Mouse (Mus musculus) adipocyte (in vitro differentiated cells): ENCODE measurements at regions not wholly inside any gene's neighbourhood (a gene's known extent, or its start where the extent isn't known, plus 50 kb on each side); places are given as distances from the start of the nearest gene placed in this dataset.

Source experiments
- DNase-seq: peaks from one replicate; pipeline ENCODE4 v3.0.0-alpha.2; 2016; ENCODE audit warnings: low spot score

DNA sequence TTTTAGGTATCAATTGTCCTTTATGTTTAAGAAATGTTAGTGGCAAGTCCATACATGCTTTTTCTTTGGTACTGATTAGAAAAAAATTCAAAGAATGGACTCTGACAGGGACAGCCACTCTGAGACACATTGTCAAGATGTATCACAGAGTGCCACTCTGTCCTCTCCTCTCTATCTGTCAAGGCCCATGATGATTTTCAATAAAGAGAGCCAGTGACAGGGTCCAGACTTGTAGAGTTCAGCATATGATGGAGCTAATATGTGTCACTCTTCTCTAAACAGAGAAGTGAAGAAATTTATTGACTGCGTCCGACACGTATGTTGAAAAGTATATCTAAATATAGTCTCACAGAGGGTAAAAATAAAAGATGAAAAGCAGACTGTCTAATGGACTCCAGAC lies 672.2 kb upstream of the 4930452B06Rik start:
- DNase-seq, result no peak

DNA sequence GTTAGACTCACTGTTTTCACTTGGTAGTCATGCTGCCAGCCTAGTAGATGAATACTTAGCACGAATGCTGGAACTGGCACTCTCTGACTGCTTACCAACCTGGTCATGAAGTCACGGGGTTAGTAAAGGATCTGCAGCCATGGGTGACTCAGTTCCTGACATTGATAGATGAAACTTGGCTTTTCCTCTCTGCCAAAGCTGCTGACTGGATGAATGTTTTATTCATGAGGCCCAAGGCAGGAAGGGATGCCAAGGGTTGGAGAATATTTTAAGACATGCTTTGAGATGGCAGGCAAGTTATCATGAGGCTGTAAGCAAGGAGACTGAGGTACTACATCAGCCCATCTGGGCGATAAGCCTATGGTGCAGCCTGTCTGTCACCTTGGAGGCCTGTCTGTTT lies 671.1 kb upstream of the 4930452B06Rik start:
- peak; percentile 78 for DNase-seq

DNA sequence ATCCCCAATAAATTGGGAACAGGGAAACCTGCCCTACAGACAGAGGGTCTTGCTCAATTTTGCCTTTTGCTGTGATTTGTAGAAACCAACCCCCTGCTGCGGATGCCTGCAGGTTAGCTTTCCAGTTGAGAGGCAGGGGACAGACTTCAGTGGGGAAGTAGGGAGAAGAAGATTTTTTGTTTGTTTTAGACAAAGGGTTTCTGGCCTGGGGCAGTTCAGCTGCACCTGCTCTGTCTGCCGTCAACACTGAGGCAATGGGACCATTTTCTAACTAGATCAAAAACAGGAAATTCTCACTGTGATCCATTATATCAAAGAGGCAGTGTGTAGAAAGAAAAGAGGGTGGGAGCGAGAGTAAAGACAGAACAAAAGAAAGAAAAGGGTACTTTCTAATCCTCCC lies 665.6 kb upstream of the 4930452B06Rik start:
- DNase-seq, result no peak

DNA sequence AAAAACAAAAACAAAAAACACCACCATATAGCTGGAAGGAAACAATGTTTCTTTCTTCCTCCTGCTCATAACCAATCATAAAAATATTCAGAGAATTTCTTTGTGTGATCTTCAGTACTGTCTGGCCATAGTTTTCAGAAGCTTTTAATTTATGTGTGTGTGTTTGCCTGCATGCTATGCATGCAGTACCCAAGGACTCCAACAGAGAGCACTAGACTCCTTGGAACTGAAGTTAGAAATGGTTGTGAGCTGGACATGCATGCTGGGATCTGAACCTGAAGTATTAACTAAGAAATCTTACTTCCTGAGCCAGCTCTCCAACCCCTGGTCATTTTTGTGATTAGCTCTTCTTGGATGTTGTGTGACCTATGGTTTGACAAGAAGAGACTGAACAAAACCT lies 664.7 kb upstream of the 4930452B06Rik start:
- DNase-seq, result no peak

GRCm38 (mm10) chr14:9329839-9330485 lies 663.9 kb upstream of the 4930452B06Rik start:
- DNase-seq, result no peak

DNA sequence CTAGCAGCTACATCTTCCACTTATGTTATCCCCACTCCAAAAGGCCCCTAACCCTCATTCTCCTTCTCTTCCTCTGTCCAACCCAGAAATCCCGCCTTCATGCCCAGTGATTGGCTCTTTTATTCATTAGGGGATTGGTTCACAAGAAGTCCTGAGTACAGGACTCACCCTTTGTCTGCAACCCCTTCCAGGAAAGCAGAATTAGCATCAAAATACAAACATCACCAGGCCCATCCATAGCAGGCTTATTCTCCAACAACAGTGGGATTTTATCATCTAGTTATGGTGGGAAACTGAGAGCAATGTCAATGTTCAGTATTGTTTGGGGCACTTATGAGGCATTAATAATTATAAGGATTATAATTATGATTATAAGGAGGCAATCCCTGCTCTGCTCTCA lies 661.3 kb upstream of the 4930452B06Rik start:
- DNase-seq, result no peak

- DNase-seq, result peak; percentile 21
Measured at GRCm38 (mm10) chr14:9319842-9320241, 653.8 kb upstream of the 4930452B06Rik start.

DNA sequence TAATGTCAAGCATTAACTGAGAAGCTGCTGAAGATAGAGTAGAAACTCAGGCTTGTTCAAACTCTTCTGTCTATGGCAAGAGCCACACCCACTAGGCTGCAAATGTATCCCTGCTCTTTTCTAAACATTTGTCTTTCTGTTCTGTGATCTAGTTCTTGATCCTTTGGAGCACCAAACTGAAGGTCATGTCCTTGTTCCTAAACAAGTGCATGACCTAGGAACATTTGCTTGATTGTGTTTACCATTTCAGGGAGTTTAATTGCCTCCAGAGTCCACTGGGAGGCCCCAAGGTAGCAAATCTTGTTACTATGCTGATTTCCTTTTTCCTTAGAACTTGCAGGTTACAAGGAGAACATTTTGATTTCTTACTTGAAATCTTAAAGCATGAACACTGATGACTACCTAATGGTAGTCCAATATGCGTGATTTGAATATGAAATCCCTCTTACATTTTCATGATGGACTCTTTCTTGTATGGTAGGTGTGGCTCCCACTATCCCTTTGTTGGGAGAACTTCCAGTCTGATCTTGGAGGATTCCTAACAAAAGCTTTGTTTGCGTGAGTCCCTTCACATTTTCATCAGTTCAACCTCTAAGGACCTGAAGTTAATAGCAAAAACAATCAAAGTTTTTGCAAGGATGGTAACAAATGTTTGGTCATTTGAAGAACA lies 652.9 kb upstream of the 4930452B06Rik start:
- DNase-seq, result no peak

GRCm38 (mm10) chr14:9315224-9315623 lies 649.2 kb upstream of the 4930452B06Rik start:
- DNase-seq, result no peak

DNA sequence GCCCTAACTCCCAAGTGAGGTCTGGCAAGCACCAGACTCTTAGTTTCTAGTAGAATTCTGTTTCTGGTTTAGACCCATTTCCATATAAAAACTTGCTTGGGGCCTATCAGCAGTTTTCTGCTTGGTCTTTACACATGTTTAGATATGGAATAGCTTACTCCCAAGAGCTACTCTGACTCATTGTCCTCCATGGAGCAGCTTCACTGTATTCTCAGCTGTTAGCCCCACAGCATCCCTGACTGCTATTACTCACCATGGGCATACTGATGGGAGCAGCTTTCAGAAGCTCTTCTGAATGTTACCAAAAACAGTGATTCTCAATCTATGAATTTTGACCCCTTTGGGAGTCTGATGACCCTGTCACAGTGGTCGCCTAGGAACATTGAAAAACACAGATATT lies 630.1 kb upstream of the 4930452B06Rik start:
- DNase-seq, result no peak

DNA sequence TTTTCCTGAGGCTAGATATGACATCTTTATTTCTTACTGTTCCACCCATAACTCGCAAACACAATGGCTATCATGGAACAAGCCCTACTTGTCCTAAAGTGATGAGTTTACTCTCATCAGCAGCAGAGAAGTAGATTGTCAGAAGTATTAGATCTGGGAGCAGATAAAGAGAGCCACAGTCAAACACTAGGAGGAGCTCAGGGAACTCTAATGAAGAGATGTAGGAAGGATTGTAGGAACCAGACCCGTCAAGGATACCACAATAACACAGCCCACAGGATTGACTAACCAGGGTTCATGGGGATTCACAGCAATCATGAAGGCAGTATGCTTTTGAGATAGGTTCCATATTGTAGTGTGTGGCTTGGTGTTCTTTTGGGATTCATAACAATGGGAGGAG lies 628.5 kb upstream of the 4930452B06Rik start:
- peak; percentile 2 for DNase-seq

DNA sequence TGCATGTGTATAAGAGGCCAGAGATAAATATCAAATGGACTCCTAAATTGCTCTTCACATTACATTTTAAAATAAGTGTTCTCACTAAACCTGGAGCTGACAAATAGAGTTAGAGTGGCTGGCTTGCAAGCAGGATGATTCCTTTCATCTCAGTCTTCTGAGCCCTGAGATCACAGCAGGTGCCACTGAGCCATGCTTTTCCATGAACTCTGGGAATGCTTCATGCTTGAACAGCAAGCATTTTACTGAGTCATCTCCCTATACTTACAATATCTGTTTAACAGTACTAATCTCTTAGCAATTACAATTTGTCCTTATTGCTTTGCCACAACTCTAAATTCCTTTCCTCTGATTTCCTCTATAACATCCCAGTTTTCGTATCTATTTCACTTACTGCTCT lies 622.1 kb upstream of the 4930452B06Rik start:
- no peak for DNase-seq

GRCm38 (mm10) chr14:9285606-9286002 lies 619.6 kb upstream of the 4930452B06Rik start:
- DNase-seq, result no peak

DNA sequence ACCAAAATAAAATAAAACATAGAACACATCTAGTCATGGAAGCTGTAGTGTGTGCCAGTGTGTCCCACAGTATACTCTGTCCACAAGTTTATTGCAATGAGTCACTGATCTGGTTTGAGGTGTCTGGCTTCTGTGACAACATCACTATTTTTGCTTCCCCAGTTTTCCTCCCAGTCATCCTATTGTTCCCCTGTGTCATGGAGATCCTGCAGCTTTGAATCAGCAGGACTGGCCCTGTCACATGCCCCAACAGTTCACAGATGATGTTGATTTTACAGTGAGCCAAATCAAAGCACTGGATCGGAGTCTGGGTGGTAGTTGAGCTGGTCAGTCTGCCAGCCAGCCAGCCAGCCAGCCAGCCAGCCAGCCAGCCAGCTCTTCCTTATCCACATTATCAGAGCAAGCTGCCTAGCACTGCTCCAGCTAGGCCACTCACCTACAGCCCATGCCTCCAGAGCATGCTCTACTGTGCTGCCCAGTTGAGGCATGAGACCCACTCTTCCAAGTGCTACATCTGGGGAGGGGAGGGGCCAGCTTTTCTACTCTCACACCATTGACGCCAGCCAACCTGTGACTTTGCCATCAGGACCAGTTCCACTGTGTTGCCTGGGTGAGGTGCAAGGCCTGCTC lies 619.1 kb upstream of the 4930452B06Rik start:
- no peak for DNase-seq

DNA sequence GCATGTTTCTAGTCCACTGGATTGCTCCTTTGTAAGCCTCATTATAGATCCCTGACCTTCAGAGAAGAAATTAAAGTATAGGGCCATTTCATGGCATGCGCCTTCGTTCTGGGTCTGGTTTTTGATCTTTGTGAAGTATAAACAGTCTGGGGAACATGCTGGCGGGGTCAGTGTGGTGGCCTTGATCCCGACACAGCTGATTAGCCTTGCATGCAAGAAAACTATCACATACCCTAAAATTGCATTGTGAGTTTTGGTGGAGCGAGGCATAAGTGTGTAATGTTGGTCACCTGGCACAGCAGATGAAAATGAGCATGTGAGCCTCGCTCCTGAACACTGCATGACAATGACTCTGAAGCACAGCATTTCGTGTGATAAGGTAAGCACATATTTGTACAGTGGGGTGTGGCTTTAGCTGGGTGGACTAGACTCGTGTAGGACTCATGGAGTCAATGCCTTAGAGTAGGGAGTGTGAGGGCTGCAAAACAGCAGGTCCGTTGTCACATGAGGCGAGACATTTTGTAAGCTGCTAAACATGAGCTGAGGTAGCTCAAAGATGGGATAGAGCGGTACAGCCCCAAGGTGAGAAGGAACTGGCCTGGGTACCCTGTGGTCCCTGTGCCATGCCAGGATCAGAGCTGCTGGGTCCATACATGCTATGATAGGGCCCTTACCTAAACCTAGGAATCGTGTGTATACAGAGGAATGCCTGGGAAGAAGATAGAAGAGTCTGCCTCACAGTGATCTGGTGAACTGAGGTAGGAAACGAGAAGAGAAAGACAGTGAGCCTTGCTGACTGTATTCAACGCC lies 601.4 kb upstream of the 4930452B06Rik start:
- DNase-seq, result no peak

- DNase-seq, result no peak
Measured at GRCm38 (mm10) chr14:9252017-9252416, 586.0 kb upstream of the 4930452B06Rik start.

DNA sequence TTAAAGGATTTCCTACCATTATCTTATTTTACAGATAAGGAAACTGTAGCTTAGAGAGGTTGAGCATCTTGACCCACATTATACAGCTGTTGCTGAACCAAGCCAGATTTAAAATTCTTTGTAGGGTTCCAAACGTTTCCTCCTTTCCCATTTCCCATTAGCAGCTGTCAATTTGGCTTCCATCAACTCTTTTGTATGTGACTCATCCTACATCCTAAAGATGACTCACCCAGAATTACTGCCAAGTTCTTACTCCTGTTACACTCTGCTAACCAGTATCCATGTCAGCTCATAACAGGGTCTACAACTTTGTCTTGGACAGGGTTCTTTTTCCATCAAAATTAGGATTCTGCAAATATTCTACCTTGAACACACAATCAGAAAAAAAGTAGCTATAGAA lies 579.2 kb upstream of the 4930452B06Rik start:
- DNase-seq, result no peak

- DNase-seq, result no peak
Measured at GRCm38 (mm10) chr14:9243336-9243735, 577.3 kb upstream of the 4930452B06Rik start.

DNA sequence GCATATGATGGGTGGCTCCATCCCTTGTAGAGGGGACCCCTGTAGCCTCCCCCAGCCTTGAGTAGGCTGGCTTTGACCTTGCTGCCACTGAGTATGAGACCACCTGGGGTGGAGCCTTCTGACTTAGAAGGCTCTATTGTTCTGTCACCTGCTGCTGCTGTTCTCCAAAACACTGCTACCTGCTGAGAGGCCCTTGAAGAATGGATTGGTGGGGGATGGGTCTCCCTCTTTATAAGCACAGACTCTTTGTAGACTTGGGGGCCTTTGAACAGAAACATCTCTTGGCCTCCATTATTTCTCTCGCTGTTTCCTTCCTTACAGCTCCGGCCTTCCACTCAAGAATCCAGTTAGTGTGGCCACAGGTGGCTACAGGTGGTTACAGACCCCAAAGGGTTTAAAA lies 576.1 kb upstream of the 4930452B06Rik start:
- no peak for DNase-seq

GRCm38 (mm10) chr14:9227670-9228069 lies 561.6 kb upstream of the 4930452B06Rik start:
- no peak for DNase-seq

- no peak for DNase-seq
Measured at GRCm38 (mm10) chr14:9200246-9200645, 534.2 kb upstream of the 4930452B06Rik start.

- DNase-seq, result no peak
Measured at GRCm38 (mm10) chr14:9192122-9192769, 526.2 kb upstream of the 4930452B06Rik start.
